Comparison of ENCODE assay signal across 8 mouse cellular contexts in genomic region chr10:75516038-75516723, GRCm38 (mm10). TPM values are rescaled to one million over a fixed set of nuclear protein-coding genes. Genes with fewer than 3 reads are reported as not detected.
DNase-seq lines count a peak whose midpoint lies in the region; ATAC-seq and TF ChIP-seq lines count a peak whose summit lies in the region.

No protein-coding gene starts in this region.

- peaks cover 19% of the 10 kb centered on the region for H3K36me3 ChIP-seq in ES-Bruce4 (ENCODE audit: control insufficient read depth, insufficient read depth, low read length, poor library complexity, severe bottlenecking)
- H3K36me3 ChIP-seq in forebrain, postnatal 0 days (ENCODE audit: insufficient read depth): peaks cover 20% of the 10 kb centered on the region
- peaks cover 14% of the 10 kb centered on the region for H3K36me3 ChIP-seq in midbrain, postnatal 0 days (ENCODE audit: insufficient read depth, low read length)

- no peaks in the 10 kb centered on the region for H3K27me3 ChIP-seq in ES-Bruce4 (ENCODE audit: control insufficient read depth, insufficient read depth, low read length, poor library complexity, severe bottlenecking)
- no peaks in the 10 kb centered on the region for H3K27me3 ChIP-seq in forebrain, postnatal 0 days (ENCODE audit: insufficient read depth, low read length)
- no peaks in the 10 kb centered on the region for H3K27me3 ChIP-seq in midbrain, postnatal 0 days (ENCODE audit: insufficient read depth, low read length)

- H3K9ac ChIP-seq in ES-Bruce4 (ENCODE audit: low read depth, poor library complexity, severe bottlenecking): peak overlapping the region; percentile 94
- peak overlapping the region; percentile 93 for H3K9ac ChIP-seq in forebrain, postnatal 0 days
- H3K9ac ChIP-seq in midbrain, postnatal 0 days (replicated peaks; ENCODE audit: low read length, poor library complexity, severe bottlenecking): peak overlapping the region; percentile 89

- TF ChIP-seq EP300 in ES-Bruce4 (IDR thresholded peaks at IDR 0.05; ENCODE audit: insufficient read depth, low read depth, low read length): no peak

- no peak overlapping the region for H3K27ac ChIP-seq in ES-Bruce4 (ENCODE audit: insufficient read depth, low read length)
- H3K27ac ChIP-seq in forebrain, postnatal 0 days (ENCODE audit: low read depth, low read length): peak overlapping the region; percentile 95
- peak overlapping the region; percentile 92 for H3K27ac ChIP-seq in midbrain, postnatal 0 days (ENCODE audit: low read depth, low read length)

- peak overlapping the region; percentile 85 for H3K4me2 ChIP-seq in forebrain, postnatal 0 days (ENCODE audit: low read depth)
- H3K4me2 ChIP-seq in midbrain, postnatal 0 days (ENCODE audit: low read depth, low read length, poor library complexity, severe bottlenecking): peak overlapping the region; percentile 84

- peak; percentile 36 for DNase-seq in 416B (ENCODE audit: low read depth)
- no peak for DNase-seq in forebrain, postnatal 0 days
- DNase-seq in kidney, postnatal 25 days: peak; percentile 74 to 80
- DNase-seq in midbrain, postnatal 0 days (ENCODE audit: low spot score): no peak
- no peak for DNase-seq in frontal cortex, postnatal 10 days (ENCODE audit: low spot score in 2 of 2)

- peak overlapping the region; percentile 85 for H3K4me3 ChIP-seq in ES-Bruce4 (ENCODE audit: low read depth, low read length)
- H3K4me3 ChIP-seq in forebrain, postnatal 0 days (ENCODE audit: low read depth, low read length): peak overlapping the region; percentile 72
- peak overlapping the region; percentile 89 for H3K4me3 ChIP-seq in midbrain, postnatal 0 days (ENCODE audit: low read depth, low read length)

- no peaks in the 10 kb centered on the region for H3K4me1 ChIP-seq in ES-Bruce4 (ENCODE audit: control insufficient read depth, insufficient read depth, low read length)
- H3K4me1 ChIP-seq in forebrain, postnatal 0 days (ENCODE audit: insufficient read depth): peaks cover 18% of the 10 kb centered on the region
- H3K4me1 ChIP-seq in midbrain, postnatal 0 days (ENCODE audit: insufficient read depth, low read length): peaks cover 12% of the 10 kb centered on the region

- 27% methylated on average over 8 of the region's 8 CpGs for WGBS in forebrain, postnatal 0 days
- 31% methylated on average over 8 of the region's 8 CpGs for WGBS in midbrain, postnatal 0 days

- TF ChIP-seq CTCF in ES-Bruce4 (IDR thresholded peaks at IDR 0.05; ENCODE audit: low read depth, low read length): no peak
- no peak for TF ChIP-seq CTCF in forebrain, postnatal 0 days (IDR thresholded peaks at IDR 0.05; ENCODE audit: low read depth)
- no peak for TF ChIP-seq CTCF in midbrain, postnatal 0 days (IDR thresholded peaks at IDR 0.05)

- H3K9me3 ChIP-seq in ES-Bruce4 (replicated peaks; ENCODE audit: control insufficient read depth, insufficient read depth, low read length, poor library complexity, severe bottlenecking): no peaks in the 10 kb centered on the region
- no peaks in the 10 kb centered on the region for H3K9me3 ChIP-seq in forebrain, postnatal 0 days (ENCODE audit: low read length)
- H3K9me3 ChIP-seq in midbrain, postnatal 0 days (ENCODE audit: low read length): no peaks in the 10 kb centered on the region

- no peak for ATAC-seq in forebrain, postnatal 0 days
- no peak for ATAC-seq in midbrain, postnatal 0 days (ENCODE audit: low FRiP score)
- ATAC-seq in megakaryocyte-erythroid progenitor cell, adult 5-6 weeks (replicated peaks; ENCODE audit: low FRiP score, low TSS enrichment, poor library complexity, severe bottlenecking): no peak; the same call in 1 of the 2 replicates
- no peak for ATAC-seq in CD4-positive, CD25-positive, alpha-beta regulatory T cell, adult 4 months

- no peak for TF ChIP-seq POLR2A in ES-Bruce4 (IDR thresholded peaks at IDR 0.05; ENCODE audit: insufficient read depth, low read length)

RNA-seq across cellular contexts. Expression of gene Snrpd3, which starts 1.2 kb away (rescaled TPM):
- polyA plus RNA-seq in ES-Bruce4 (2011; ENCODE audit: insufficient read depth, insufficient read length, low read depth, missing spikeins): 506 and 548 TPM in 2 replicates
- total RNA-seq in forebrain, postnatal 0 days (2014; rRNA removed): 24.4 and 31.6 TPM in 2 replicates
- polyA plus RNA-seq in forebrain, postnatal 0 days (2015; fragmentation: Nextera tagmentation; extraction: Ambion mirVana): 144 and 167 TPM in 2 replicates
- total RNA-seq in midbrain, postnatal 0 days (2014; rRNA removed): 17.2 and 20.4 TPM in 2 replicates
- 137 and 143 TPM in 2 replicates for polyA plus RNA-seq in midbrain, postnatal 0 days (2015; fragmentation: Nextera tagmentation; extraction: Ambion mirVana)
- total RNA-seq in megakaryocyte-erythroid progenitor cell, adult 5-6 weeks (2014; fragmentation: Nextera tagmentation): 113 and 163 TPM in 2 replicates
- total RNA-seq in megakaryocyte-erythroid progenitor cell, adult 5-6 weeks (2017): 74.2 and 142 TPM in 2 replicates
- polyA plus RNA-seq in CD4-positive, CD25-positive, alpha-beta regulatory T cell, adult 4 months (2017; shearing (Covaris generic)): 100 to 1,000 TPM; 103 to 218 TPM

RNA-seq across cellular contexts. Expression of gene Gucd1, which starts 1.6 kb away (rescaled TPM):
- polyA plus RNA-seq in ES-Bruce4 (2011; ENCODE audit: insufficient read depth, insufficient read length, low read depth, missing spikeins): 8.1 and 9.9 TPM in 2 replicates
- total RNA-seq in forebrain, postnatal 0 days (2014; rRNA removed): 36.2 and 44.9 TPM in 2 replicates
- polyA plus RNA-seq in forebrain, postnatal 0 days (2015; fragmentation: Nextera tagmentation; extraction: Ambion mirVana): 12.2 and 16.0 TPM in 2 replicates
- 41.2 and 48.0 TPM in 2 replicates for total RNA-seq in midbrain, postnatal 0 days (2014; rRNA removed)
- polyA plus RNA-seq in midbrain, postnatal 0 days (2015; fragmentation: Nextera tagmentation; extraction: Ambion mirVana): 12.6 and 14.4 TPM in 2 replicates
- total RNA-seq in megakaryocyte-erythroid progenitor cell, adult 5-6 weeks (2014; fragmentation: Nextera tagmentation): 13.9 and 18.9 TPM in 2 replicates
- total RNA-seq in megakaryocyte-erythroid progenitor cell, adult 5-6 weeks (2017): 14.8 and 19.3 TPM in 2 replicates
- polyA plus RNA-seq in CD4-positive, CD25-positive, alpha-beta regulatory T cell, adult 4 months (2017; shearing (Covaris generic)): 10 to 100 TPM; 16.2 to 23.0 TPM

RNA-seq across cellular contexts. Expression of gene Lrrc75b, which starts 43.9 kb away (rescaled TPM):
- not detected in 2 replicates for polyA plus RNA-seq in ES-Bruce4 (2011; ENCODE audit: insufficient read depth, insufficient read length, low read depth, missing spikeins)
- total RNA-seq in forebrain, postnatal 0 days (2014; rRNA removed): 20.0 and 24.2 TPM in 2 replicates
- polyA plus RNA-seq in forebrain, postnatal 0 days (2015; fragmentation: Nextera tagmentation; extraction: Ambion mirVana): 17.9 and 23.2 TPM in 2 replicates
- total RNA-seq in midbrain, postnatal 0 days (2014; rRNA removed): 41.4 and 44.2 TPM in 2 replicates
- 37.5 and 39.5 TPM in 2 replicates for polyA plus RNA-seq in midbrain, postnatal 0 days (2015; fragmentation: Nextera tagmentation; extraction: Ambion mirVana)
- 0.07 TPM in 1 of 2 replicates, not detected in the other for total RNA-seq in megakaryocyte-erythroid progenitor cell, adult 5-6 weeks (2014; fragmentation: Nextera tagmentation)
- total RNA-seq in megakaryocyte-erythroid progenitor cell, adult 5-6 weeks (2017): not detected in 2 replicates
- polyA plus RNA-seq in CD4-positive, CD25-positive, alpha-beta regulatory T cell, adult 4 months (2017; shearing (Covaris generic)): under 1 TPM in 1 of 2 experiments, not detected in 1; 0.40 TPM

RNA-seq across cellular contexts. Expression of gene Ggt1, which starts 45.2 kb away (rescaled TPM):
- polyA plus RNA-seq in ES-Bruce4 (2011; ENCODE audit: insufficient read depth, insufficient read length, low read depth, missing spikeins): 2.8 and 4.4 TPM in 2 replicates
- total RNA-seq in forebrain, postnatal 0 days (2014; rRNA removed): 1.0 and 3.8 TPM in 2 replicates
- 0.86 and 2.3 TPM in 2 replicates for polyA plus RNA-seq in forebrain, postnatal 0 days (2015; fragmentation: Nextera tagmentation; extraction: Ambion mirVana)
- 1.4 and 5.4 TPM in 2 replicates for total RNA-seq in midbrain, postnatal 0 days (2014; rRNA removed)
- 1.0 and 2.0 TPM in 2 replicates for polyA plus RNA-seq in midbrain, postnatal 0 days (2015; fragmentation: Nextera tagmentation; extraction: Ambion mirVana)
- 3.3 TPM in 1 of 2 replicates, not detected in the other for total RNA-seq in megakaryocyte-erythroid progenitor cell, adult 5-6 weeks (2014; fragmentation: Nextera tagmentation)
- not detected in 2 replicates for total RNA-seq in megakaryocyte-erythroid progenitor cell, adult 5-6 weeks (2017)
- polyA plus RNA-seq in CD4-positive, CD25-positive, alpha-beta regulatory T cell, adult 4 months (2017; shearing (Covaris generic)): 1 to 10 TPM; 2.8 to 4.0 TPM

Comparison
In these comparisons a context has a peak if more than half of its experiments do, and no peak if none do; other contexts are left out.
1. DNase-seq: peak in 416B (single experiment) and kidney, postnatal 25 days (2 of 2); none in forebrain, postnatal 0 days (single experiment), midbrain, postnatal 0 days (single experiment) and frontal cortex, postnatal 10 days (0 of 2).
2. RNA of gene Lrrc75b, which starts 43.9 kb away (polyA plus RNA-seq): 37.5 to 39.5 TPM in midbrain, postnatal 0 days and 17.9 to 23.2 TPM in forebrain, postnatal 0 days; 0.40 TPM in CD4-positive, CD25-positive, alpha-beta regulatory T cell, adult 4 months and not detected in ES-Bruce4; every median in the first group is over 10 times any median in the second.
3. Peak in every context shown above with its lines, with median percentiles within 50 percentile points of each other: H3K4me3 ChIP-seq and H3K9ac ChIP-seq.